Mouse (Mus musculus) intestine, postnatal 0 days (tissue): ENCODE results near the gene Raet1d. TPM values are rescaled to one million over a fixed set of nuclear protein-coding genes. Genes with fewer than 3 reads are reported as not detected.
"Not testable (repeated sequence)": the region's sequence is repeated elsewhere in the genome, so short reads cannot be mapped to it uniquely, and the experiment has no call there.

Source experiments
- ATAC-seq: fragments of 200-750 bp; cut with Nextera tagmentation; 2 replicates; pipeline ENCODE4 v1.8.0; 2017; ENCODE audit warnings: mild to moderate bottlenecking, moderate TSS enrichment, moderate library complexity
- H3K27ac ChIP-seq: fragments of 300-500 bp; sonication (generic); 2 replicates; pipeline ENCODE4 v1.5.1; 2014; ENCODE audit warnings: mild to moderate bottlenecking, low read depth, low read length, moderate library complexity
- H3K27me3 ChIP-seq: fragments of 300-500 bp; sonication (generic); replicated peaks from 2 replicates; pipeline ENCODE4 v1.6.1; 2014; ENCODE audit warnings: low read length, mixed read lengths; ENCODE audit not compliant: control insufficient read depth, insufficient read depth
- H3K36me3 ChIP-seq: fragments of 300-500 bp; sonication (generic); 2 replicates; pipeline ENCODE4 v1.6.1; 2014; ENCODE audit warnings: mild to moderate bottlenecking, moderate library complexity; ENCODE audit not compliant: control insufficient read depth, insufficient read depth
- H3K4me1 ChIP-seq: fragments of 300-500 bp; sonication (generic); replicated peaks from 2 replicates; pipeline ENCODE4 v1.6.1; 2014; ENCODE audit warnings: antibody characterized with exemption, low read length, mixed read lengths; ENCODE audit not compliant: control insufficient read depth, insufficient read depth
- H3K4me2 ChIP-seq: fragments of 300-500 bp; sonication (generic); replicated peaks from 2 replicates; pipeline ENCODE4 v1.6.1; 2014; ENCODE audit warnings: low read depth, mild to moderate bottlenecking, moderate library complexity
- H3K4me3 ChIP-seq: fragments of 300-500 bp; sonication (generic); 2 replicates; pipeline ENCODE4 v1.5.1; 2014; ENCODE audit warnings: low read depth, low read length
- H3K9ac ChIP-seq: fragments of 300-500 bp; sonication (generic); 2 replicates; pipeline ENCODE4 v1.6.1; 2014; ENCODE audit warnings: mild to moderate bottlenecking, low read depth, low read length
- H3K9me3 ChIP-seq: fragments of 300-500 bp; sonication (generic); 2 replicates; pipeline ENCODE4 v1.6.1; 2016; ENCODE audit warnings: mixed run types; ENCODE audit not compliant: control insufficient read depth
- WGBS: fragments of 180-500 bp; shearing (Covaris S2); extraction: QIAGEN DNeasy Blood & Tissue Kit; methylation state at CpG from one replicate; pipeline ENCODE4 v1.1.7; 2014; 5-methylcytosine and 5-hydroxymethylcytosine counted together
- polyA plus RNA-seq: library from polyadenylated mRNA; unstranded; fragments of >200 nt; fragmentation: Nextera tagmentation; extraction: Ambion mirVana; gene quantifications from 2 replicates; pipeline ENCODE4 v1.2.1, GENCODE M21; 2015

Gene Raet1d
- polyA plus RNA-seq, 1 experiment from 2014 or later = 1.3 TPM

GRCm38 (mm10) chr10:22364915-22365314 lies 4.6 kb downstream of the Raet1d start:
- not testable (repeated sequence) for H3K9me3 ChIP-seq, H3K4me3 ChIP-seq, H3K36me3 ChIP-seq, H3K9ac ChIP-seq, H3K27ac ChIP-seq, H3K4me1 ChIP-seq, ATAC-seq, H3K27me3 ChIP-seq, H3K4me2 ChIP-seq
- 62% methylated on average over 2 of the region's 2 CpGs for WGBS

GRCm38 (mm10) chr10:22381226-22381625 lies 20.9 kb downstream of the Raet1d start:
- not testable (repeated sequence) for ATAC-seq, H3K9me3 ChIP-seq, H3K27ac ChIP-seq, H3K9ac ChIP-seq, H3K4me1 ChIP-seq, H3K36me3 ChIP-seq, H3K27me3 ChIP-seq, H3K4me2 ChIP-seq, H3K4me3 ChIP-seq
- 8% methylated on average over 5 of the region's 10 CpGs for WGBS

- not testable (repeated sequence) for H3K9ac ChIP-seq, H3K36me3 ChIP-seq, H3K27me3 ChIP-seq, H3K4me2 ChIP-seq, H3K9me3 ChIP-seq, ATAC-seq, H3K4me3 ChIP-seq, H3K4me1 ChIP-seq, H3K27ac ChIP-seq
- 85% methylated on average over 7 of the region's 7 CpGs for WGBS
Measured at GRCm38 (mm10) chr10:22390146-22390545, 29.8 kb downstream of the Raet1d start.

GRCm38 (mm10) chr10:22391616-22392015 lies 31.3 kb downstream of the Raet1d start:
- not testable (repeated sequence) for H3K9ac ChIP-seq, H3K36me3 ChIP-seq, H3K27me3 ChIP-seq, H3K4me2 ChIP-seq, H3K9me3 ChIP-seq, ATAC-seq, H3K4me3 ChIP-seq, H3K27ac ChIP-seq, H3K4me1 ChIP-seq
- 72% methylated on average over 2 of the region's 5 CpGs for WGBS

- H3K9ac ChIP-seq, H3K4me2 ChIP-seq, H3K4me1 ChIP-seq, H3K9me3 ChIP-seq, H3K27me3 ChIP-seq, H3K36me3 ChIP-seq, H3K27ac ChIP-seq, H3K4me3 ChIP-seq: not testable (repeated sequence)
- no CpG with 5 or more reads among the region's 2 CpGs for WGBS
- peak; percentile 45; the same call in 1 of the 2 replicates for ATAC-seq
Measured at GRCm38 (mm10) chr10:22393028-22393824, 32.9 kb downstream of the Raet1d start.

- H3K27me3 ChIP-seq, H3K4me2 ChIP-seq, H3K27ac ChIP-seq, ATAC-seq, H3K36me3 ChIP-seq, H3K4me1 ChIP-seq, H3K9me3 ChIP-seq, H3K4me3 ChIP-seq, H3K9ac ChIP-seq: not testable (repeated sequence)
- WGBS = 38% methylated on average over 1 of the region's 1 CpGs
Measured at GRCm38 (mm10) chr10:22396680-22397079, 36.3 kb downstream of the Raet1d start.
